Mouse (Mus musculus) myocyte (in vitro differentiated cells): Measurements from ENCODE around the gene Il34.

ENCODE experiments used
- CEBPB ChIP-seq: IDR thresholded peaks from 2 replicates; pipeline ENCODE4 v1.6.1; 2011; ENCODE audit warnings: mild to moderate bottlenecking, moderate library complexity; ENCODE audit not compliant: poor library complexity, insufficient read depth, severe bottlenecking
- E2F4 ChIP-seq: IDR thresholded peaks from one replicate; pipeline ENCODE4 v1.6.1; 2011; ENCODE audit warnings: mild to moderate bottlenecking, control low read depth, moderate library complexity; ENCODE audit not compliant: insufficient read depth
- MAX ChIP-seq: IDR thresholded peaks from one replicate; pipeline ENCODE4 v1.6.1; 2011; ENCODE audit warnings: low read depth, mild to moderate bottlenecking, control low read depth
- MYOD1 ChIP-seq, 3 experiments: IDR thresholded peaks; one replicate each; pipeline ENCODE4 v1.6.1; 2011; ENCODE audit warnings: control low read depth in 2 of 3, low read depth in 2 of 3, mild to moderate bottlenecking in 2 of 3, moderate library complexity in 1 of 3; ENCODE audit not compliant: insufficient read length in 2 of 3, control insufficient read depth in 1 of 3
- POLR2A ChIP-seq: IDR thresholded peaks from one replicate; pipeline ENCODE4 v1.6.1; 2011; ENCODE audit warnings: low read depth, mild to moderate bottlenecking, control low read depth, moderate library complexity; ENCODE audit not compliant: insufficient read length
- POLR2AphosphoS2 ChIP-seq: IDR thresholded peaks from one replicate; pipeline ENCODE4 v1.6.1; 2011; ENCODE audit warnings: low read depth, control low read depth; ENCODE audit not compliant: insufficient read length
- REST ChIP-seq: IDR thresholded peaks from one replicate; pipeline ENCODE4 v1.6.1; 2011; ENCODE audit warnings: mild to moderate bottlenecking, control low read depth, moderate library complexity; ENCODE audit not compliant: insufficient read depth, insufficient read length
- SRF ChIP-seq: IDR thresholded peaks from one replicate; pipeline ENCODE4 v1.6.1; 2011; ENCODE audit warnings: low read depth; ENCODE audit not compliant: control insufficient read depth, insufficient read length
- TCF3 ChIP-seq: IDR thresholded peaks from one replicate; pipeline ENCODE4 v1.6.1; 2011; ENCODE audit warnings: low read depth, control low read depth; ENCODE audit not compliant: insufficient read length
- USF1 ChIP-seq: IDR thresholded peaks from one replicate; pipeline ENCODE4 v1.6.1; 2011; ENCODE audit warnings: low read depth, mild to moderate bottlenecking, control low read depth, moderate library complexity

- TF ChIP-seq USF1 (no peak), POLR2A (no peak), CEBPB (no peak), SRF (no peak), REST (no peak), E2F4 (no peak), TCF3 (no peak), MAX (no peak), POLR2AphosphoS2 (no peak), MYOD1 (IDR thresholded peaks at IDR 0.05; ENCODE audit: control insufficient read depth in 1 of 3, insufficient read length in 2 of 3, low read depth in 2 of 3) (no peak)
These were observed 49.5 kb downstream of the Il34 start for GRCm38 (mm10) chr8:110756196-110756595.
